Mouse (Mus musculus) frontal cortex, postnatal 25 days (tissue): ENCODE measurements around the gene Pax6.

ENCODE experiments used
- DNase-seq, 2 experiments: peaks; one replicate each; pipeline ENCODE4 v3.0.0; 2022; ENCODE audit warnings: low spot score in 2 of 2

Pax6 gene

DNA sequence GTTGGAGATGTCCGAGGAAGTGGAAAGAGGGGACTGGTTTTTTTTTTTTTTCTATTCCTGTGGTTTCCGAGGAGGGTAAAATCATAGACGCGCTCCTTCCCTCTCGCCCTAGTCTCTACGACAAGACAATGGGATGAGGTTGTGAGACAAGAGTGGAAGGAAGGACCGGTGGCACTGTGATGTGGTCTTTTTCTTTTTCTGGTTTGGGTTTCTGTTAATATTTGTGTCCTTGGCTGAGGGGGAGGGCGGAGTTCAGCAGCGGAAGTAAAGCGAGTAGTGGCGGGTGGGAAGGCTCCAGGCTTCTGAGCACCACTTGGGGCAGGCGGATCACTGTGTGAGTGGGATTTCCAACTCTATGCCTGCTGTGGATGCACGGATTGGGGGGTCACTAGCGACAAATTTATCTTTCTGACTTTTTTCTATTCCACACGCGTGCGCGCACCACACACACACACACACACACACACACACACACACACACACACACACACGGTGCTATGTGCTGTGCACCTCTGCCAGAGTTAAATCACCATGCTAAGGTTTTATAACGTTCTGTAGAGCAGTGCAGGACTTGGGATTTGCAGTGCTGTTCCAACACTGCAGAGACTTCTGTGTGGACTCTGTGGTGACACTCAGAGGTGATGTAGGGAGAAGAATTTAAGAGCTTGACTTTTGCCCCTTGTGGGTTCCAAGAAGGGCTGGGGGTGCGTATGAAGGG is 14.1 kb downstream of the Pax6 start:
- no peak for DNase-seq

DNA sequence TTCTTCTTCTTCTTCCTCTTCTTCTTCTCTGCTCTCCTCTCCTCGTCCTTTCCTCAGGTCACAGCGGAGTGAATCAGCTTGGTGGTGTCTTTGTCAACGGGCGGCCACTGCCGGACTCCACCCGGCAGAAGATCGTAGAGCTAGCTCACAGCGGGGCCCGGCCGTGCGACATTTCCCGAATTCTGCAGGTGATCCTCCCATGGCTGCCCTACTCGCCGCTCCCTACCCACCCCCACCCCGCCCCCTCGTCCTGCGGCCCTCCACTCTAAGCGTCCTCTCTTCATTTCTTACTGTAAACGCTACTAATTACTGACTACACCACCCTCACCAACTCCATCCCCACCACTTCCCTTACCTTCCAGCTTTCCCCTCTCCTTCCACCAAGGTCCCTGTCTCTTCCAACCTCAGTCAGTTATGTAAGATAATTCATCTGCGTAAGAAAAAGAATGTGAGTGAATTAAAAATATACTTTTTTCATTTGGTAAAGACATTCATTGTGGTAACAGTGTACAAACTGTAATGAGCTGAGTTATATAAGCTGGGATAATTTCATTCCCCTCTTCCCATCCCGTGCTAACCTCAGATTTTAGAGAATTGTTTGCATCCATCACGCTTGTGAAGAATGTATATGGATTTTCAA is 15.2 kb downstream of the Pax6 start:
- DNase-seq: no peak

- no peak for DNase-seq
Measured at GRCm38 (mm10) chr2:105684991-105685650, 16.4 kb downstream of the Pax6 start.

DNA sequence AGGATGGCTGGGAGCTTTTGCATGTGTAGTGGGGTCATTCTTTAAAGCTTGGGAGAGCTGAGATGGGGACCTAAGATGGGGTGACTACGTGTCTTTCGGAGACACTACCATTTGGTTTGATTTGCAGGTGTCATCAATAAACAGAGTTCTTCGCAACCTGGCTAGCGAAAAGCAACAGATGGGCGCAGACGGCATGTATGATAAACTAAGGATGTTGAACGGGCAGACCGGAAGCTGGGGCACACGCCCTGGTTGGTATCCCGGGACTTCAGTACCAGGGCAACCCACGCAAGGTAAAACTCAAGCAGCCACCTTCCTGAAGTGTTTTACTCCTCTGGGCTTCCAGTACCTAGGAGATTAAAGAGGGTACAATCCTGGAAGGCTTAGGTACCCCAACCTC is 17.0 kb downstream of the Pax6 start:
- DNase-seq: no peak

GRCm38 (mm10) chr2:105686363-105687316 is 17.9 kb downstream of the Pax6 start:
- no peak for DNase-seq

DNA sequence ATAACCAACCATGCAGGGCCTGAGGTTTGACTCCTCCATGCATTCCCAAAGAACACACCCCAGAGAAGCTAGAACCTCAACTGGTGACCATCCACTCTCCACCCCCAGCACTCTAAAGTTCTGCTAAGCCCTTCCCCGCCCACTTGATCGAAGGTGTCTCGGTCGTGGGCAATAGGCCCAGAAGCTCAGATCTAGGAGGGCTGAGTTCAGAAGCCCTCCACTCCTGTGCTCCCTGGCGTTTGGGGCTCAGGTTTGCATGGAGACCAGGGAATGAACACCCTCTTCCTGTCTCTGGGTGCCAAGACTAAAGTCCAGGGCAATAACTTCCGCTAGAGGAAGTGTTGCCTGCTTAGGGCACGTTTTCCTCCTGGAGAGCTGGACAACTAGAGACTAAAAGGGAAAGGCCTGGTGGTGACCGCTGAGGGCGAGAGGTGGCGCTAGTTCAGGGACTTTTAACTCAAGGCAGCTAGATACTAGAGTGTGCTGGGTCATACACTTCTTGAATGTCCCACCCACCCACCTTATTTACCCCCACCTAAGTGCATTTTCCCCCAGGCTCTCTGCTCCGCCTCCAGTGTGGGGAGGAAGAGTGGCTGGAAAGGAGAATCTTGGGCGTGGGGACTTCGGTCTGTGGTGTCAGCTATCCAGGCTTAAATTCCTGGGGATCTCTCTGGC is 18.8 kb downstream of the Pax6 start:
- DNase-seq: no peak

GRCm38 (mm10) chr2:105688011-105688410 is 19.3 kb downstream of the Pax6 start:
- DNase-seq: no peak

- DNase-seq: no peak
Measured at GRCm38 (mm10) chr2:105688436-105689303, 20.0 kb downstream of the Pax6 start.

DNA sequence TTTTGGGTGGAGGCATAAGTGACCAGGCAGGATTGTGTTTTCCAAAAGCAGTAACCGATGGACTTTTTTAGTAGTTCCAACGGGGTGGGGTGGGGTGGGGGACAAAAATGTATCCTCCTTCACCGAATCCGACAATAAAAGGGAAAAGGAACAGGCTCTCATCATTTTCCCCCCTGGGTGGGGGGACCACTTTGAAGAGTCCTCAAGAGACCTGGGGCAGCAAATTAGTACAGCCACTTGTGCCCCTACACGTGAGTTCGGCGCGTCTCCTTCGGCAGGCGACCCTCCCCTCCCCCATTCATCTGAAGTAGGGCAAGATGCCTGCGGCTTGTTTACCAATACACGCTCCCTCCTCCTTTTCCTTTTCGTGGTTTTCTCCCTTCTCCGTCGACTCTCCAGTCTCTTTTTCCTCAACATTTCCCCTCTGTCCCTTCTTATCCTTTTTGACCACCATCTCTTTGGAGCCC is 20.6 kb downstream of the Pax6 start:
- no peak for DNase-seq

- no peak for DNase-seq
Measured at GRCm38 (mm10) chr2:105689771-105690639, 21.3 kb downstream of the Pax6 start.

DNA sequence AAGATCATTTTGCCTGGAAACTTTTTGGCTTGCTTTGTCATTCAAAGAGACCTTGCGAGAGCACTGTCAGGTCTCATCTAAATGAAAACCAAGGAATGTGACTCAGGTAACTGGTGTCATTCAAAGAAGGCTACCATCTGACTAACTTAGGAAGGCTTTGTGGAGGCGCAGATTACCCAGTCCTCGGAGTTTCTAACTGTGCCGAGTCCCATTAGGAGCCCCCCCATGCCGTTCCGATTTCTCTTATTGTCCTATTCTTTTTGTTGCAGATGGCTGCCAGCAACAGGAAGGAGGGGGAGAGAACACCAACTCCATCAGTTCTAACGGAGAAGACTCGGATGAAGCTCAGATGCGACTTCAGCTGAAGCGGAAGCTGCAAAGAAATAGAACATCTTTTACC is 22.6 kb downstream of the Pax6 start:
- no peak for DNase-seq

DNA sequence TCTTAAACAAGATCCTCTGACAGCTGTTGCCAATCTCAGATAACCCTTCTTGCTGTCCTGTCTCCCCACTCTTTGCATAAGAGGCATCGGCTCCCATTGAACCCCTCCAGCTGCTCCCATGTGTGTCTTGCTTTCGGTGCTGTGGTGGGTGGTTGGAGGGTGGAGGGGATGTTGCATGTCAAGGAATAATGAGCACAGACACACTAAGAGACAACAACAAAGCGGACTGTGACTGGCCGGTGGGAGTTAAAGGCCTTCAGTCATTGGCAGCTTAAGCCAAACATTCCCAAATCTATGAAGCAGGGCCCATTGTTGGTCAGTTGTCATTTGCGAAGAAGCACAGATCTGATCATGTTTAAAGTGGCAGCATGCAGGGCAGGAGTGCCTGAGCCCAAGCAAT is 29.0 kb downstream of the Pax6 start:
- no peak for DNase-seq

DNA sequence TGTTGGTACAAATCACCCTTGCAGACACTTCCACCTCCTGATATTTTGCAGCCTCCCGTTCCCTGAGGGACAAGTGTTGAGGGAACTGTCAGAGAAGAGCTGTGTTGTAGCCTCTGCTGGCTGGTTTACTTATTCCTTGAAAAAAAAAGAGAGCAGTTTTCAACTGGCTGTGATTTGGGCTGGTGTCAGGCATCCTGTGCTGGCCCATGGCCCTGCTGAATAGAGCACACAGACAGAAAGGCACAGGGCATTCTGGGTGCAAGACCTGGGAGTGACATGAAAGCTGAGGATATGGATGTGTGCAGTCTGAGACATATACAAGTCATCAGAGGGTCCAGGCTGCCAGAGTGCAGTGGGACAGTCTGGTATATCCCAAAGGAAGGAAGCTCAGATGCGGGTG is 29.9 kb downstream of the Pax6 start:
- no peak for DNase-seq

DNA sequence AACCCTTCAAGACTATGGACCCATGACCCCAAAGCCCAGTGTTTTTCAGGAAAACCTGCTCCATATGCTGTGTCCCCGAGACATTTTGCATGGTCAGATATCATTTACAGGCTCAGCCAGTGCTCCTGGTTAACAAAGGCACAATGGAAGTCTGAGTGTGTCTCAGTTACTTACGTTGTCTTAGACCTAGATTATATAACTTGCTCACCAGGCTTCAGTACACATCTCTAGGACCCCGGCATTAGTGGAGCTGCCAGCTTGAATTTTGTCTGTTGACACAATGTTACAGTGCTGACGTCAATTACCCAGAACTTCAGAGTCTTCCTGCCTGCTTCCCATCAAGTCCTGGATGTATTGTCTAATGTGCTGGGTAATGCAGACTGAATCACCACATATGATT is 33.1 kb downstream of the Pax6 start:
- no peak for DNase-seq

- no peak for DNase-seq
Measured at GRCm38 (mm10) chr2:105702586-105702985, 33.9 kb downstream of the Pax6 start.

DNA sequence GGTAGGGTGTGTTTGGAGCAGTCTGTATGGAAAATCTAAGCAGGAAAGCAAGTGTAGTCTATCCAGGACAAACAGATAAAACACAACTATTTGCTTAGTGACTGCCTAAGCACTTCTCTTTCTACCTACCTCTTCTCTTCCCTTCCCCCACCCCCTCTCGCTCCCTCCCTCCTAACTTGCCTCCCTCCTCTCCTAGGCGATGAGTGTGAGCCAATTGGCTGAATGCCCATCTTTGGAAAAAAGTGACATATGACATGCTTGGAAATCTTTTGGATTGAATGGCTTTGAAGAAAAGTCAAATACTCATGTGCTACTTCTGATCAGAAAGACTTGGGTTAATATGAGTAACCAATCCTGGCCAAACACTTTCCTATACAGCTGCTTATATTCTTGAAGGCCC is 36.6 kb downstream of the Pax6 start:
- no peak for DNase-seq

DNA sequence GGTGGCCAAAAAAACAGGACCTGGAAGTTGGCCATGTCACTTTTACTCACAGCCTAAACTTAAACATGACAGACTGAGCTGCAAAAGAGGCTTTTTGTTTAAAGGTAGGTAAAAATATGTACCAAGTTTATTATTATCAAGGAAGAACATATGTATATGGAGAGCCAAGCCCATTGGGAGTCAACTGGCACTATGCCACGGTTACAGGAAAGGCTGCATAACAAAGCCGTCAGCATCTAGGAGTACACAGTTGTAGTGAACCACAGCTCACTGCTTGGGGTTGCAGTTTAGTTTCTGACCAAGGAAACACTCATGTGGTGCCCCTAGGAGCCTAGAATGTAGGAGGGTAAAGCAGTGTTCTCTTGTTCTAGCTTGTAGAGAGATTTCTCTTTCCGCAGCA is 40.4 kb downstream of the Pax6 start:
- DNase-seq: no peak

DNA sequence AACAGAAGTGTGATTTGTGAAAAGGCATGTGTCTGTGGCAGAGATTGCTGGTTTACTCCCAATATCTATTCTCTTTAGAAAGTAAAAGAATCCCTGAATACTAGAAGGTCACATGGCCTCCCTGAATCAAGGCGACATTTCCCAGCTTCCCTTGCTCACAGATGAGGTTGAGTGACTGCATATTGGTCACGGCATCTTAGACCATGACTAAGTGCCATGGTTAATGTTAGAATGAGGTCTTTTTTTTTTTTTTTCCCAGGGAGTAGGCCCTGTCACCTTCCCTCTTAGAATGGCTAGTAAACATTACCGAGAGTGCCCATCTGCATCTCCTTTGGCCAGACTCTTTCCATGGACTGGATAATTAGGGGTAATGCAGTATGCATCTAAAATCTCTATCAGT is 41.8 kb downstream of the Pax6 start:
- DNase-seq: no peak

- no peak for DNase-seq
Measured at GRCm38 (mm10) chr2:105715409-105716115, 46.9 kb downstream of the Pax6 start.
